Mouse (Mus musculus) hindbrain, embryonic 14.5 days (tissue): ENCODE measurements around the gene Edn2. TPM values are rescaled to one million over a fixed set of nuclear protein-coding genes. Genes with fewer than 3 reads are reported as not detected.

ENCODE experiments used
- ATAC-seq: fragments of 200-750 bp; cut with Nextera tagmentation; 2 replicates; pipeline ENCODE4 v1.8.0; 2017; ENCODE audit warnings: moderate number of reproducible peaks, mild to moderate bottlenecking, moderate TSS enrichment, moderate library complexity; ENCODE audit not compliant: low FRiP score
- DNase-seq: peaks from one replicate; pipeline ENCODE4 v3.0.0-alpha.2; 2015; ENCODE audit warnings: low spot score
- H3K27ac ChIP-seq: fragments of 300-500 bp; sonication (generic); 2 replicates; pipeline ENCODE4 v1.5.1; 2014; ENCODE audit warnings: mild to moderate bottlenecking, moderate library complexity
- H3K27me3 ChIP-seq: fragments of 300-500 bp; sonication (generic); 2 replicates; pipeline ENCODE4 v1.6.1; 2014; ENCODE audit warnings: mild to moderate bottlenecking, low read length, mixed read lengths; ENCODE audit not compliant: control insufficient read depth, insufficient read depth
- H3K36me3 ChIP-seq: fragments of 300-500 bp; sonication (generic); replicated peaks from 2 replicates; pipeline ENCODE4 v1.6.1; 2014; ENCODE audit not compliant: control insufficient read depth, insufficient read depth
- H3K4me1 ChIP-seq: fragments of 300-500 bp; sonication (generic); replicated peaks from 2 replicates; pipeline ENCODE4 v1.6.1; 2014; ENCODE audit warnings: antibody characterized with exemption, low read length, mixed read lengths; ENCODE audit not compliant: control insufficient read depth, insufficient read depth
- H3K4me2 ChIP-seq: fragments of 300-500 bp; sonication (generic); replicated peaks from 2 replicates; pipeline ENCODE4 v1.6.1; 2014; ENCODE audit warnings: mild to moderate bottlenecking, moderate library complexity
- H3K4me3 ChIP-seq: fragments of 300-500 bp; sonication (generic); replicated peaks from 2 replicates; pipeline ENCODE4 v1.5.1; 2014; ENCODE audit warnings: mild to moderate bottlenecking, low read length
- H3K9ac ChIP-seq: fragments of 300-500 bp; sonication (generic); 2 replicates; pipeline ENCODE4 v1.6.1; 2014
- H3K9me3 ChIP-seq: fragments of 300-500 bp; sonication (generic); 2 replicates; pipeline ENCODE4 v1.6.1; 2016; ENCODE audit warnings: low read length; ENCODE audit not compliant: control insufficient read depth
- WGBS: fragments of 180-500 bp; shearing (Covaris S2); extraction: QIAGEN DNeasy Blood & Tissue Kit; methylation state at CpG from one replicate; pipeline ENCODE4 v1.1.7; 2014; 5-methylcytosine and 5-hydroxymethylcytosine counted together
- polyA plus RNA-seq: library from polyadenylated mRNA; unstranded; fragments of >200 nt; fragmentation: Nextera tagmentation; extraction: Ambion mirVana; gene quantifications from 2 replicates; pipeline ENCODE4 v1.2.1, GENCODE M21; 2014

The Edn2 gene
- polyA plus RNA-seq, 1 experiment from 2014 or later: not detected

DNA sequence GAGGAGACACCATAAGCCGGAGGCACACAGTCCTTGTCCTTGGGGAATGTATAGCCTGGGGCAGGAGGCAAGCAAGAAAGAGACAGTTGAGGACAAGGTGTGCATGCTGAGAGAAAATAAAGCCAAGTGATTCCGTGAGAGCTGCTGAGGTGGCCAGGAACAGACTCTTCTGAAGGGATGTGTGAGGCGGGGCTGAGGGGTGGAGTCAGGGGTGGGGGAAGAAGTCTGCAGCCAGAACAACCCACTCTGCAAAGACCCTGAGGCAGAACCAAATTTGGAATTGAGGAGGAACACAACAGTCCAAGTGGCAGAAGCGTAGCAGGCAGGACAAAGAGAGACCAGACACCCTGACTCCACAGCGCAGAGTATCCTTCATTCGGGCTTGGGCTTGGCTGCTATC lies 51.1 kb downstream of the Edn2 start:
- ATAC-seq (no peak), DNase-seq (no peak)
- H3K4me2 ChIP-seq: no peak overlapping the region
- H3K4me3 ChIP-seq: no peak overlapping the region
- H3K9ac ChIP-seq: no peak overlapping the region
- no peaks in the 10 kb centered on the region for H3K4me1 ChIP-seq
- WGBS: 58% methylated on average over 6 of the region's 6 CpGs
- H3K27me3 ChIP-seq: no peaks in the 10 kb centered on the region
- no peaks in the 10 kb centered on the region for H3K36me3 ChIP-seq
- no peaks in the 10 kb centered on the region for H3K9me3 ChIP-seq
- no peak overlapping the region for H3K27ac ChIP-seq

DNA sequence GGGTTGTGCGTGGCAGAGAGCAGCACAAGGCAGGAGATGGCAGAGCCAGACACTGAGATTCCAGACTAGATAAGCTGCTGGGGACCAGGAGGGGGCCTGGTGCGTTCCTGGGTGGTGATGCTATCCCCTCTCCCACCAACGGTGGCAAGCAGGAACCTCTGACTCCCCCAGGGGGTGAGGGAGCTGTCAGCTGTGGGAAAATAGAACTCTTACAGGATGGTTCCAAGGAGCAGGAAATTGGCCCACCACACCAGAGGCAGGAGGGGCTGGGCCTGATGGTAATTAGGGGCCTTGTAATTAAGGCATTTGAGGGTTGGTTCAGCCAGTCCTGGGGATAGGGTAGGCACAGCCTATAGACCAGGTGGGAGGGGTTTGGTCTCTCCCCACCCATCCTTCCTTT lies 51.8 kb downstream of the Edn2 start:
- Histone ChIP-seq H3K4me1 (no peaks in the 10 kb centered on the region), H3K27ac (no peak overlapping the region), H3K27me3 (no peaks in the 10 kb centered on the region), H3K9ac (no peak overlapping the region), H3K9me3 (no peaks in the 10 kb centered on the region), H3K4me2 (no peak overlapping the region), H3K36me3 (no peaks in the 10 kb centered on the region), H3K4me3 (no peak overlapping the region)
- ATAC-seq (no peak), DNase-seq (no peak)
- 51% methylated on average over 3 of the region's 3 CpGs for WGBS

DNA sequence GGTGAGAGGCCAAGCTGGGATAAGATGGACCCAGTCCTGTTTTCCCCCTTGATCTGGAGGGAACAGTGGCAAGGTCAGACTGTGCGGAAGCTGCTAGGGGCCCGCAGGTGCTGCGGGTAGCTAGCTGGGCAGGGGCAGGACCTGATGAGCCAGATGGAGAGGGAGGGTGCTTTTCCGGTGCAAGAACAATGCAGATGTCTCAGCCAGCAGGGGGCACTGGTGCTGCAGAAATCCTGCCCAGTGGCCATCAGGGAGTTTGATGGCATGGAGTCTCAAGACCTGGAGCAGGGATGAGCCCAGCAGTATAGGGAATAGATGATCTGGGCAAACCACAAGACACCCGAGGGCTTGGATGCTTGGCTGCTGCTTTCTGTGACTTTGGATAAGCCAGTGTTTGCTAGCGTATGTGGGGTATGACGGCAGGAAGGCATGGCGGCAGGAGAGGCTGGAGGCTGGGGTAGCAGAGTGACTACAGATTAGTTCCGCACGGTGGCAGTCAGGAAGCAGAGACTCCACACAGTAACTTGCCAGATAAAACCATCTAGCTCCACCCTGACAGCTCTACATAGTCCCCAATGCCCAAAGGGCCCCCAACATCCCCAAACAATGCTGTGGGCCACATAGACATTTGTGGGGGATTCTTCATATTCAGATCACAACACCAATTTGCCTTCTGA lies 55.0 kb downstream of the Edn2 start:
- Histone ChIP-seq H3K4me1 (0 out of 2 replicates have a peak, but pooled peaks cover 8% of the 10 kb centered on the region), H3K27ac (no peak overlapping the region), H3K9me3 (no peaks in the 10 kb centered on the region), H3K27me3 (no peaks in the 10 kb centered on the region), H3K9ac (no peak overlapping the region), H3K4me3 (no peak overlapping the region), H3K4me2 (no peak overlapping the region), H3K36me3 (no peaks in the 10 kb centered on the region)
- 29% methylated on average over 10 of the region's 10 CpGs for WGBS
- DNase-seq (peak; percentile 76), ATAC-seq (peak; percentile 41; the same call in 1 of the 2 replicates)

DNA sequence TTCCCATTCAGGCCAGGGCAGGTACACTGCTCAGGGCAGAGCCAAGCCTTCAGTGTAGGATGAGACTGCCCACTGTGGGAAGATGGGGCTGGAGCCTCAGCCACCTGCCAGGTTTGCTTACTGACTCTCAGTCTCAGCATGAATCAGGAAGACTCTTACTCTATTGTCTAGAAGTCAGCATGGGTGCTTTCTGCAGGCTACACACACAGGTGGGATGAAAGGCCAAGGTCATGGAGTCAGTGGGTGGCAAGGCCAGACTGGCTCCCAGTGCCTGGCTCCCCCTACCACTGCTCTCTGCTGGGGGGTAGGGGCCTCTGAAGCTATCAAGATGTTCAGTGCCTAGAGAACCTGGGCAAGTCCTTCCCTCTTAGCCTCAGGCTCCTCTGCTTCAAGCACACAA lies 55.9 kb downstream of the Edn2 start:
- H3K4me1 ChIP-seq: 0 out of 2 replicates have a peak, but pooled peaks cover 12% of the 10 kb centered on the region
- H3K9me3 ChIP-seq: no peaks in the 10 kb centered on the region
- H3K27me3 ChIP-seq: no peaks in the 10 kb centered on the region
- H3K4me3 ChIP-seq: no peak overlapping the region
- no peak overlapping the region for H3K9ac ChIP-seq
- ATAC-seq: no peak
- H3K36me3 ChIP-seq: no peaks in the 10 kb centered on the region
- H3K27ac ChIP-seq: no peak overlapping the region
- H3K4me2 ChIP-seq: no peak overlapping the region
- DNase-seq: no peak

Other genes starting within 250 kb of the Edn2 start
- gene AL607142.1, start 96.2 kb upstream of the Edn2 start, polyA plus RNA-seq: not detected in 2 replicates
- gene Foxo6, start 126.1 kb downstream of the Edn2 start, polyA plus RNA-seq: 1.0 and 1.4 TPM in 2 replicates
- 73.3 and 76.8 TPM in 2 replicates for gene Scmh1, start 244.1 kb downstream of the Edn2 start, polyA plus RNA-seq